ENCODE assay signal across 23 mouse cellular contexts in the genomic region with DNA sequence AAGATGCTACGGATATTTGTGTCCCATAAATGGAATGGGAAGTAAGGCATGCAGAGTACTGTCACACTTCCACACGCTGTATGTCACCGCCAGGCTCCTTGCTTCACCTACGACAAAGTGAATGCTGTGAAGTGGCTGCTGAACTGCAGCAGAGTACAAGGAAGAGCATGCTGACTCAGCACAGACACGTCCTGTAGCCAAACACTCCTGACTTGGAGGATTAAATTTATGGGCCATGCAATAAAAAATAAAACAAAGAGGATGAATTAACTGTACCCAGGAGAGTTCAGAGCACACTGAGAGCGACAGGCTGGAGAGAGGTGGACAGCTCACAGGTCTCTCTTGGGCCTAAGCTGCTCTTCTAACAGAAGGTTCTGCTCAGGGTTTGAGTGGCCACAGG.
A peak's percentile ranks its signal among the peaks of the same experiment; 100 is the strongest.
DNase-seq lines count a peak whose midpoint lies in the region; ATAC-seq lines count a peak whose summit lies in the region.
"Had no signal": no experiment of that assay in that cellular context is flagged by ENCODE, and none has a peak within 500 bp of the region (broad histone marks: within the 10 kb centered on the region; RNA-seq: fewer than 3 reads in every experiment).

No protein-coding gene starts in this region.

- H3K9me3 ChIP-seq in kidney, embryonic 15.5 days (replicated peaks), result no peaks in the 10 kb centered on the region
- H3K9me3 ChIP-seq in neural tube, embryonic 14.5 days (ENCODE audit: control insufficient read depth, low read length), result no peaks in the 10 kb centered on the region
- H3K9me3 ChIP-seq: embryonic facial prominence, embryonic 12.5 days; hindbrain, embryonic 12.5 days; limb, embryonic 10.5 days; midbrain, embryonic 12.5 days had no signal

- peak; percentile 59 for DNase-seq in heart, adult 11 months
- DNase-seq in heart, postnatal 10 days, result no peak
- no peak for DNase-seq in kidney, postnatal 10 days
- DNase-seq in neural tube, embryonic 10.5 days (ENCODE audit: extremely low spot score, low spot score), result no peak
- no peak for DNase-seq in lung, postnatal 10 days
- DNase-seq: adrenal gland, adult 8-10 months; cerebellum, adult 11-12 months; cerebellum, postnatal 25 days; forebrain, postnatal 0 days; gastrocnemius, postnatal 14 days; kidney, adult 18-20 months; lung, adult 2 months; right cerebral cortex, postnatal 4 days; thymus, adult 18-20 months; thymus, postnatal 36 days had no signal

- H3K4me3 ChIP-seq in kidney, embryonic 15.5 days (replicated peaks), result no peak overlapping the region
- H3K4me3 ChIP-seq in neural tube, embryonic 14.5 days (ENCODE audit: low read depth, low read length), result no peak overlapping the region
- H3K4me3 ChIP-seq: embryonic facial prominence, embryonic 12.5 days; hindbrain, embryonic 12.5 days; left cerebral cortex, adult 2 months; limb, embryonic 10.5 days; midbrain, embryonic 12.5 days had no signal

- H3K4me1 ChIP-seq in kidney, embryonic 15.5 days, result peaks cover 36% of the 10 kb centered on the region
- peaks cover 5% of the 10 kb centered on the region; the same call in 1 of the 2 replicates for H3K4me1 ChIP-seq in neural tube, embryonic 14.5 days (ENCODE audit: control insufficient read depth, insufficient read depth, low read length)

- H3K9ac ChIP-seq in kidney, embryonic 15.5 days, result no peak overlapping the region
- H3K9ac ChIP-seq in neural tube, embryonic 14.5 days (replicated peaks; ENCODE audit: low read depth, low read length), result no peak overlapping the region
- H3K9ac ChIP-seq: embryonic facial prominence, embryonic 12.5 days; forebrain, postnatal 0 days; hindbrain, embryonic 12.5 days; midbrain, embryonic 12.5 days had no signal

- peak; percentile 40; the same call in 1 of the 2 replicates for ATAC-seq in kidney, embryonic 15.5 days (replicated peaks; ENCODE audit: low FRiP score)
- ATAC-seq in neural tube, embryonic 14.5 days (ENCODE audit: low read depth), result peak; percentile 49; the same call in 1 of the 2 replicates
- ATAC-seq: forebrain, postnatal 0 days; inflammation-experienced regulatory T-cells, adult 6 months had no signal

- H3K27ac ChIP-seq in kidney, embryonic 15.5 days, result peak overlapping the region; percentile 59
- no peak overlapping the region for H3K27ac ChIP-seq in neural tube, embryonic 14.5 days (ENCODE audit: low read depth, low read length)
- H3K27ac ChIP-seq: embryonic facial prominence, embryonic 12.5 days; hindbrain, embryonic 12.5 days; left cerebral cortex, adult 2 months; limb, embryonic 10.5 days; midbrain, embryonic 12.5 days had no signal

- H3K4me2 ChIP-seq in kidney, embryonic 15.5 days, result no peak overlapping the region
- no peak overlapping the region for H3K4me2 ChIP-seq in neural tube, embryonic 14.5 days (ENCODE audit: low read depth, low read length)
- H3K4me2 ChIP-seq: embryonic facial prominence, embryonic 12.5 days; hindbrain, embryonic 12.5 days; midbrain, embryonic 12.5 days had no signal

- no peaks in the 10 kb centered on the region for H3K36me3 ChIP-seq in kidney, embryonic 15.5 days
- H3K36me3 ChIP-seq in neural tube, embryonic 14.5 days (ENCODE audit: control insufficient read depth, insufficient read depth, low read length), result no peaks in the 10 kb centered on the region
- H3K36me3 ChIP-seq: embryonic facial prominence, embryonic 12.5 days; hindbrain, embryonic 12.5 days; limb, embryonic 10.5 days; midbrain, embryonic 12.5 days had no signal

- intact Hi-C loops in heart, postnatal 10 days (cut with DNase I), result no loop called here

- no peaks in the 10 kb centered on the region for H3K27me3 ChIP-seq in kidney, embryonic 15.5 days
- no peaks in the 10 kb centered on the region for H3K27me3 ChIP-seq in neural tube, embryonic 14.5 days (ENCODE audit: control insufficient read depth, insufficient read depth, low read length)
- H3K27me3 ChIP-seq: embryonic facial prominence, embryonic 12.5 days; hindbrain, embryonic 12.5 days; midbrain, embryonic 12.5 days had no signal

- WGBS in kidney, embryonic 15.5 days, result 37% methylated on average over 6 of the region's 6 CpGs
- 49% methylated on average over 6 of the region's 6 CpGs for WGBS in neural tube, embryonic 14.5 days
